18 mouse cellular contexts compared by ENCODE assay signal in genomic region chr6:71193151-71193740, GRCm38 (mm10). TPM values are rescaled to one million over a fixed set of nuclear protein-coding genes. Genes with fewer than 3 reads are reported as not detected.
"Had no signal": no experiment of that assay in that cellular context is flagged by ENCODE, and none has a peak within 500 bp of the region (broad histone marks: within the 10 kb centered on the region; RNA-seq: fewer than 3 reads in every experiment).

No protein-coding gene starts in this region.

- DNase-seq: kidney, postnatal 10 days; layer of hippocampus, adult 9-11 months; layer of hippocampus, postnatal 36 days; liver, embryonic 13.5 days; retina, postnatal 1 day; right cerebral cortex, postnatal 25 days; spleen, adult 18-20 months; thymus, postnatal 25 days had no signal

- H3K4me1 ChIP-seq: kidney, embryonic 15.5 days; midbrain, embryonic 10.5 days; midbrain, embryonic 13.5 days; neural tube, embryonic 13.5 days; stomach, embryonic 15.5 days had no signal

- H3K36me3 ChIP-seq: kidney, embryonic 15.5 days; liver, embryonic 13.5 days; midbrain, embryonic 10.5 days; midbrain, embryonic 13.5 days; neural tube, embryonic 13.5 days; stomach, embryonic 15.5 days had no signal

- H3K27ac ChIP-seq: kidney, embryonic 15.5 days; layer of hippocampus, adult 2 months; left cerebral cortex, adult 2 months; liver, embryonic 13.5 days; midbrain, embryonic 10.5 days; midbrain, embryonic 13.5 days; neural tube, embryonic 13.5 days; stomach, embryonic 15.5 days had no signal

- H3K27me3 ChIP-seq: kidney, embryonic 15.5 days; liver, embryonic 13.5 days; midbrain, embryonic 13.5 days; neural tube, embryonic 13.5 days; stomach, embryonic 15.5 days had no signal

- H3K9me3 ChIP-seq: kidney, embryonic 15.5 days; liver, embryonic 13.5 days; megakaryocyte, embryonic 14.5 days; midbrain, embryonic 10.5 days; midbrain, embryonic 13.5 days; neural tube, embryonic 13.5 days; stomach, embryonic 15.5 days had no signal

- H3K4me3 ChIP-seq: kidney, embryonic 15.5 days; layer of hippocampus, adult 2 months; left cerebral cortex, adult 2 months; liver, embryonic 13.5 days; megakaryocyte, embryonic 14.5 days; midbrain, embryonic 10.5 days; midbrain, embryonic 13.5 days; myocyte; neural tube, embryonic 13.5 days; stomach, embryonic 15.5 days had no signal

RNA-seq across cellular contexts. Expression of gene Fabp1, which starts 6.4 kb away (rescaled TPM):
- polyA plus RNA-seq: midbrain, embryonic 10.5 days; midbrain, embryonic 13.5 days; midbrain, embryonic 16.5 days; myocyte had no signal
